Mouse (Mus musculus): ENCODE measurements around the gene Ms4a14.
"Not testable (repeated sequence)": the region's sequence is repeated elsewhere in the genome, so short reads cannot be mapped to it uniquely, and the experiment has no call there.

- not testable (repeated sequence) for TF ChIP-seq POLR2A (IDR thresholded peaks at IDR 0.05; ENCODE audit: borderline replicate concordance, extremely low read depth, insufficient read depth, insufficient read length, poor library complexity, severe bottlenecking); CTCF (IDR thresholded peaks at IDR 0.05; ENCODE audit: borderline replicate concordance, extremely low read depth, insufficient read depth, insufficient read length)
Observed at GRCm38 (mm10) chr19:11293616-11294015, 20.6 kb downstream of the Ms4a14 start.

Measured in brain, embryonic 14.5 days (tissue).